Mouse (Mus musculus) left cerebral cortex, postnatal 36 days (tissue): ENCODE data around the gene Olfr69. TPM values are rescaled to one million over a fixed set of nuclear protein-coding genes. Genes with fewer than 3 reads are reported as not detected.
A peak's percentile ranks its signal among the peaks of the same experiment; 100 is the strongest.
"Not testable (repeated sequence)": the region's sequence is repeated elsewhere in the genome, so short reads cannot be mapped to it uniquely, and the experiment has no call there.

Experiments used
- DNase-seq, 2 experiments: peaks; one replicate each; pipeline ENCODE4 v3.0.0; 2021 to 2022; ENCODE audit warnings: low spot score in 2 of 2, mixed read lengths in 1 of 2
- intact Hi-C: fragments of 180-260 bp; cut with DNase I; formaldehyde crosslinking; loops from one replicate; pipeline ENCODE4 v1.15.1; 2025
- total RNA-seq, 2 experiments: library from RNA; stranded (reverse); gene quantifications; 2 replicates each; pipeline ENCODE4 v1.2.3; 2021

The Olfr69 gene
- not detected for total RNA-seq

- DNase-seq, result no peak
- intact Hi-C loops, result no loop called here
Observed at GRCm38 (mm10) chr7:103771494-103771893, at the start of gene Olfr69. TSS of gene Olfr69 (minus strand) at chr7:103771594.

GRCm38 (mm10) chr7:103815085-103815484 lies 43.7 kb upstream of the Olfr69 start:
- DNase-seq, intact Hi-C loops: not testable (repeated sequence)

GRCm38 (mm10) chr7:103813766-103814165 lies 42.4 kb upstream of the Olfr69 start, which contains the start of gene Hbb-bt:
TSS of gene Hbb-bt (minus strand) at chr7:103813996.
- no peak for DNase-seq
- intact Hi-C loops, result no loop called here

GRCm38 (mm10) chr7:103813152-103813551 lies 41.8 kb upstream of the Olfr69 start:
- intact Hi-C loops, result not testable (repeated sequence)

GRCm38 (mm10) chr7:103812174-103812573 lies 40.8 kb upstream of the Olfr69 start:
- intact Hi-C loops, result no loop called here
- no peak for DNase-seq

More at GRCm38 (mm10) chr7:103813152-103813551, 41.8 kb upstream of the Olfr69 start:
- not testable (repeated sequence) for DNase-seq

- intact Hi-C loops, result no loop called here
- DNase-seq, result no peak
Observed at GRCm38 (mm10) chr7:103811223-103811845, 39.9 kb upstream of the Olfr69 start.

- intact Hi-C loops, result no loop called here
- no peak for DNase-seq
Observed at GRCm38 (mm10) chr7:103810746-103811145, 39.4 kb upstream of the Olfr69 start.

- DNase-seq, result no peak
- intact Hi-C loops, result no loop called here
Observed at GRCm38 (mm10) chr7:103810296-103810695, 38.9 kb upstream of the Olfr69 start.

- DNase-seq, result no peak
- intact Hi-C loops, result no loop called here
Observed at GRCm38 (mm10) chr7:103809801-103810155, 38.4 kb upstream of the Olfr69 start.

- DNase-seq, result no peak
- intact Hi-C loops, result no loop called here
Observed at GRCm38 (mm10) chr7:103808971-103809800, 37.8 kb upstream of the Olfr69 start.

GRCm38 (mm10) chr7:103808120-103808519 lies 36.7 kb upstream of the Olfr69 start:
- intact Hi-C loops, result not testable (repeated sequence)

GRCm38 (mm10) chr7:103806856-103807255 lies 35.5 kb upstream of the Olfr69 start:
- intact Hi-C loops, result no loop called here

More at GRCm38 (mm10) chr7:103808120-103808519, 36.7 kb upstream of the Olfr69 start:
- DNase-seq, result not testable (repeated sequence)

GRCm38 (mm10) chr7:103792669-103793388 lies 21.4 kb upstream of the Olfr69 start:
- intact Hi-C loops, result no loop called here
- DNase-seq, result no peak

More at GRCm38 (mm10) chr7:103806856-103807255, 35.5 kb upstream of the Olfr69 start:
- peak; percentile 5 for DNase-seq

- no peak for DNase-seq
- intact Hi-C loops, result no loop called here
Observed at GRCm38 (mm10) chr7:103791721-103792120, 20.3 kb upstream of the Olfr69 start, which contains the start of gene Olfr67. TSS of gene Olfr67 (minus strand) at chr7:103791821.

- no peak for DNase-seq
- intact Hi-C loops, result no loop called here
Observed at GRCm38 (mm10) chr7:103779598-103779997, 8.2 kb upstream of the Olfr69 start, which contains the start of gene Olfr68. TSS of gene Olfr68 (minus strand) at chr7:103779698.

- intact Hi-C loops, DNase-seq: not testable (repeated sequence)
Observed at GRCm38 (mm10) chr7:103777652-103778051, 6.3 kb upstream of the Olfr69 start.

GRCm38 (mm10) chr7:103767687-103768086 lies 3.7 kb downstream of the Olfr69 start:
- intact Hi-C loops, DNase-seq: not testable (repeated sequence)

GRCm38 (mm10) chr7:103762212-103762611 lies 9.2 kb downstream of the Olfr69 start:
- intact Hi-C loops, DNase-seq: not testable (repeated sequence)

GRCm38 (mm10) chr7:103757233-103757632 lies 14.2 kb downstream of the Olfr69 start, which contains the start of gene Olfr630:
TSS of gene Olfr630 (minus strand) at chr7:103757333.
- intact Hi-C loops, result no loop called here
- no peak for DNase-seq

GRCm38 (mm10) chr7:103744843-103745242 lies 26.6 kb downstream of the Olfr69 start, which contains the start of gene Olfr629:
TSS of gene Olfr629 (minus strand) at chr7:103744943.
- intact Hi-C loops, result no loop called here
- DNase-seq, result no peak
